Mouse (Mus musculus): ENCODE results near the gene Esyt2.

The Esyt2 gene

DNA sequence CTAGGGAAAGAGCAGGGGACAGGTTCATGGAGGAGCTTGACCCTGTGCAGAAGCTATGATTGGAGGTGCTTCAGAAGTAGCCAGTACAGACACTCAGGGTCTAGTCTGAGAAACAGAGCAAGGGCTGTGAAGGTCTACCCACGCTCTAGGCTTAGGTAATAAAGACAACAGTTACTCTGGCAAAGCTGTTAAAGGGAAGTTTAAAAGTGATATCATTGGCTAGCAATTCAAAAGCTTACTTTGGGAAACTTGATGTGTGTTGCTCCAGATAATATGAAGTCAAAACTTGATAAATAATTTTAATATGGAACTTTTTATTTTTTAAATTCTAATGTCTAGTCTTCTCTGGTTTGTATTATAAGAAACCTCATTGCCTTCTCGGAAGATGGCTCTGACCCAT lies 86.3 kb downstream of the Esyt2 start:
- no peak for DNase-seq

GRCm38 (mm10) chr12:116368857-116369256 lies 87.9 kb downstream of the Esyt2 start:
- no peak for DNase-seq

- no peak for DNase-seq
Measured at GRCm38 (mm10) chr12:116383101-116383500, 102.1 kb downstream of the Esyt2 start.

DNA sequence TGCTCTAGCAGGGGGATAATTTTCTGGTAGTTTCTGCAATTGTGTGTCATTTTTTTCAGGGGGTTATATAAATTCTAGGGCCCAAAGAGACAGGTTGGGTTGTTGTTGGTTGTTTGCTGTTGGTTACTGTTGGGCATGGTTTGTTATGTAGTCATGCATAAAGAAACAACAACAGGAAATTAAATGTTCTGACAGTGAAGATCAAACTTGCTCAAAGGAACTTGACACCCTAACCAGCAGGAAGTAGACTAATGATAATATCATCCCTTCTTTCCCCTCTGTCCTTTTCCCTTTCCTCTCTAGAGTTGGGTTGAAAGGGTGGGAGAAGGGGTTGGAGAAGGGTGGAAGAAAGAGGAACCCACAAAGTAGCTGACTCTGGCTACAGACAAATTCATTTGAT lies 103.0 kb downstream of the Esyt2 start:
- DNase-seq, result no peak

GRCm38 (mm10) chr12:116386802-116387201 lies 105.8 kb downstream of the Esyt2 start:
- no peak for DNase-seq

- DNase-seq, result no peak
Measured at GRCm38 (mm10) chr12:116389868-116390267, 108.9 kb downstream of the Esyt2 start.

GRCm38 (mm10) chr12:116394327-116394726 lies 113.3 kb downstream of the Esyt2 start:
- DNase-seq, result no peak

- no peak for DNase-seq
Measured at GRCm38 (mm10) chr12:116395312-116395711, 114.3 kb downstream of the Esyt2 start.

DNA sequence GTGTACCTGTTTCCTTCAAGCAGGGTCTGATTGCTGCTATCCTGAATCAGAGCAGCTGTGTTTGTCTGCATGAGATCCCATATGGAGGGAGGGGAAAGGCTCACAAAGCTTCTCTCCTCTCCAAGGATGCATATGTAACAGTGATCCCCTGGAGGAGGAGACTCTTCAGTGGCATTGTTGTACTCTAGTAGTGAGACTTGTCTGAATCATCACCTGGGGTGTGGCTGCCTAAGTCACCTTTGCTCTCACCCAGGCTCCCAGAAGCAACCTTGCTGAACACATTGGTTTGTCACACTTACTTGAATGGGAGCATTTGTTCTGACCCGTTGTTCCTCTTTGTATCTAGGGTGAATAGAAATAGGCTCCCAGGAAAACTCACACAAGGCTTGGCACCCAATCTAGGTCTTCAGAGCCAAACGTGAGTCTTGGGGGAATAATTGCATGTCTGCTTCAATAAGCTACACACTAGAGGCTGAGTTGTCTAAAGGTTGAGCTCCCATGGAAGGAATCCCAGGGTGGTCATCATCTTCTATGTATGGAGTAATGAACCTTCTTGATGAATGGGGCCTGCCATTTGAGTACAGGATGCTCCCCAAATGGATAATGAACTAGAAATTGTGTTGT lies 115.2 kb downstream of the Esyt2 start:
- DNase-seq, result no peak

DNA sequence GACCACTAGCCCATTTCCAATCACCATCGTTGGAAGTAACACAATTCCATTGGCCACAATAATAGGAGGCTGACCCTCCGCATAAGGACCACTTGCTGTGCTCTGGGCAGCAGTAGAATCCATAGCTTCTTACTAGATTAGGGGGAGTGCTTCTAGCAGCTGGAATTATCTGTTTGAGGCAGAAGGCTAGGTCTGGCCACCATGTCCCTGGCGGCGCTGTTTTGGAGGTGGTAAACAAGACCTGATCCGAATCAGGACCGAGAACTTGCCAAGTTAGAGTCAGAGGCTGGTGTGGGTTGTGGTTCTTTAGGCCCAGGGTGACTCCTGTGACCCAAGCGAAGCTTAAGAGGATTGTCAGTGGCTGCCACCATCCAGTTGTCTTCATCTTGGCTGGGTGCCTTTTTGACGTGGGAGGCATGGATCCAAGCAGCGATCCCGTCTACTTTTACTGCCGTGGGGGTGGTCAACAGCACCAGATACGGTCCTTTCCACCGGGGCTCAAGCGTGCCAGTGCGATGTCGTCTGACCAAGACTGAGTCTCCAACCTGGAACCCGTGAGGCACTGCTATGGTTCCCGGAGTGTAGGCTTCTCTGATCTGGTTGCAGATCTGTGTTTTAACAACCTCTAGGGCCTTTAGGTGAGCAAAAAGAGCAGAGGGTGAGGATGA lies 123.2 kb downstream of the Esyt2 start:
- no peak for DNase-seq

- peak; percentile 100 for DNase-seq
Measured at GRCm38 (mm10) chr12:116405045-116405835, 124.2 kb downstream of the Esyt2 start, which contains the start of gene Ncapg2. Gene Ncapg2 (plus strand): TSS chr12:116405402.

DNA sequence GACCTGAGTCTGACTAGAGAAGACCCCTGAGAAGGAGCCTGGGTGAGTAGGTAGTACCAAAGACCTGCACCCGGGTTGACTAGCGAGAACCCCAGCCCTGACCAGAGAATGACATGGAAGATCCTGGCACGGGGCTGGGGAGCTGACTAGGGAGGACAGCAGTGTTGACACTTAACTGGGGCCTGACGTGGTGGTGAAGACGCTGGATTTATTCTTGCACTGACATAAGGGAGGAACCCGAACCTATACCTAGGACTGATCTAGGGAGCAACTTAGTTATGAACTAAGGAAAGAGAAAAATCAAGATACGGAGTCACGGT lies 124.8 kb downstream of the Esyt2 start:
- DNase-seq, result no peak

DNA sequence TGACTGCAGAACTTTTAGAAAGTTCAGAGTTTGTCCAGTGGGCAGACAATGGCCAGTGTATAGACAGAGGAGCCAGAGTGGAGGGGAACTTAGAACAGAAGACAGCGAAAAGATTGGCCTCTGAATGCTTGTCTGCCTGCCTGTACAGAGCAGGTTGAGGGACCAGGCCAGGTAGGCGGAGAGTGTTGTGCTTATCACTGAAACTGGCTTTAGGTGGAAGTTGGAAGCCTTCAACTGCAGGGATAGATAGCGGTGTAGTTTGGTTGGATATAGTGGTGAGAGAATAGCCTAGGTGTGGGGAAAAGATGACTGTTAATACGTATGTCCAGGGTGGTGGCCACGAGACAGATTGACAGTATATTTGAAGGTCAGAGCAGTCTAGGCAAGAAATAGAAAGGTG lies 126.9 kb downstream of the Esyt2 start:
- DNase-seq, result no peak

GRCm38 (mm10) chr12:116414941-116415340 lies 133.9 kb downstream of the Esyt2 start:
- DNase-seq, result no peak

GRCm38 (mm10) chr12:116416514-116416913 lies 135.5 kb downstream of the Esyt2 start:
- no peak for DNase-seq

DNA sequence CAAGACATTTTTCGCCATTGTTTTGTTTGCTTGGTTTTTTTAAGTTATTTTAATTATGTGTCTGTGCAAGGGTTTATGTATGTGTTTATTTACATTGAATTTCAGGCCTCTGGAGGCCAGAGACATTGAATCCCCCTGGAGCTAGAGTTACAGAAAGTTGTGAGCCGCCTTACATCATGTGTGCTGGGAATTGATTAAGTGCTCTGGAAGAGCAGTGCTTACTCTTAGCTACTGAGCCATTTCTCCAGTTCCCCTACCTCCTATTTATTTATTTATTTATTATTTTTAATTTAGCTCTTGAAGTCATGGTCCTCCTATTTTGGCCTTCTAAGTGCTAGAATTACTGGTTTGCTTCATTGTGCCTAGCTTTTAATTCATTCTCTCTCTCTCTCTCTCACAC lies 140.7 kb downstream of the Esyt2 start:
- DNase-seq, result no peak

- DNase-seq, result no peak
Measured at GRCm38 (mm10) chr12:116425392-116425791, 144.4 kb downstream of the Esyt2 start.

- DNase-seq, result no peak
Measured at GRCm38 (mm10) chr12:116433742-116434141, 152.7 kb downstream of the Esyt2 start.

- no peak for DNase-seq
Measured at GRCm38 (mm10) chr12:116435232-116435631, 154.2 kb downstream of the Esyt2 start.

GRCm38 (mm10) chr12:116436125-116436524 lies 155.1 kb downstream of the Esyt2 start:
- DNase-seq, result no peak

- no peak for DNase-seq
Measured at GRCm38 (mm10) chr12:116438591-116438990, 157.6 kb downstream of the Esyt2 start.
